Mouse (Mus musculus): Measurements from ENCODE around the gene Asb2. TPM values are rescaled to one million over a fixed set of nuclear protein-coding genes. Genes with fewer than 3 reads are reported as not detected.

Gene Asb2
- polyA plus RNA-seq, 2 experiments, result 2.5 to 3.6 TPM

DNA sequence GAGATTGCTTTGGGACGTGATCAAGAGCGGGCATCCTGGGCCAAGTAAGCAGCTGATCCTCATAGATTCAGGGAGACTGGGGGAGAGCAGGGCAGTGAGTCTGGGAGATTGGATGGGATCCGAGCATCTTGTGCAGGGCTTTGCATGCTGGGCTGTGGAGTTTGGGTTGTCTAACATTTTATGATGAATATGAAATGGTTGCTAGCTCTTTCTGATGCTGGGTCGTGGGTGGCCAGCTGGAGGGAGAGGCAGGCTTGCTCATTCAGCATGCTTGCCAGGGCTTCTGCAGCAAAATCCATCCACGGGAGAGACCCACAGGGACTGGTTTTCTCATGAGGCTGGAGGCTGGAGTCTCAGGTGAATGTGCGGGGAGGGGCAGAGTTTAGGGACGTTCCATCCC lies 35.3 kb upstream of the Asb2 start:
- H3K36me3 ChIP-seq (replicated peaks; ENCODE audit: control insufficient read depth, insufficient read depth, low read depth), result peaks cover 11% of the 10 kb centered on the region
- DNase-seq (ENCODE audit: low read depth in 3 of 3, low spot score in 3 of 3) (no peak), ATAC-seq (ENCODE audit: insufficient read depth) (no peak)
- peak overlapping the region; percentile 77 to 82 for H3K4me3 ChIP-seq (ENCODE audit: insufficient read depth in 1 of 2, low read depth in 2 of 2, low read length in 2 of 2)
- TF ChIP-seq EP300 (IDR thresholded peaks at IDR 0.05; ENCODE audit: low read depth) (no peak), CTCF (IDR thresholded peaks at IDR 0.05; ENCODE audit: low read depth) (no peak)
- H3K9me3 ChIP-seq (ENCODE audit: control insufficient read depth, low read length), result no peaks in the 10 kb centered on the region
- H3K9ac ChIP-seq (replicated peaks), result no peak overlapping the region; the same call in 1 of the 2 replicates
- H3K27me3 ChIP-seq (ENCODE audit: control insufficient read depth, insufficient read depth, low read length), result no peaks in the 10 kb centered on the region
- WGBS (ENCODE audit: insufficient replicate concordance), result 85% methylated on average over 7 of the region's 7 CpGs
- H3K27ac ChIP-seq, result peak overlapping the region; percentile 82
- peaks cover 39 to 61% of the 10 kb centered on the region in 2 experiments for H3K4me1 ChIP-seq (replicated peaks; ENCODE audit: control insufficient read depth in 2 of 2, insufficient read depth in 2 of 2, low read length in 1 of 2)
- peak overlapping the region; percentile 80 for H3K4me2 ChIP-seq (ENCODE audit: low read depth)

DNA sequence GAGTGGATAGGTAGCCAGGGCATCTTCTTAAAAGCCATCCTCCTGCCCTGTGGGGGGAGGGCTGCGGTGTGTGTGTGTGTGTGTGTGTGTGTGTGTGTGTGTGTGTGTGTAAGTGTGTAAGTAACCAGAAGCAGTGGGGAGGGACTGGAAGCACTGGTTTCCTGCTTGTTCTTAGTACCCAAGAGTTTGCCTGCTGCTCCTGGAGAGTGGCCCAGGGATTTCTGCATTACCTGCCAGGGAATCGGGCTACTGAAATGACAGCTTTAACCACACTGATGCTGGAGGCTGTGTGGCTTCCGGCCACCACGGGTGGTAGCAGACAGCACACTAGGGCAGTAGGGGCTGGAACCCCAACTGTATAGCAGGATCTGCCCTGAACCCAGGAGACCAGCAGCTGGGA lies 34.2 kb upstream of the Asb2 start:
- peak overlapping the region; percentile 97 for H3K9ac ChIP-seq (replicated peaks)
- peak overlapping the region; percentile 80 for H3K4me2 ChIP-seq (ENCODE audit: low read depth)
- ATAC-seq (ENCODE audit: insufficient read depth) (no peak), DNase-seq (ENCODE audit: low read depth in 3 of 3, low spot score in 3 of 3) (no peak)
- H3K27me3 ChIP-seq (ENCODE audit: control insufficient read depth, insufficient read depth, low read length), result no peaks in the 10 kb centered on the region
- TF ChIP-seq EP300 (IDR thresholded peaks at IDR 0.05; ENCODE audit: low read depth) (no peak), CTCF (IDR thresholded peaks at IDR 0.05; ENCODE audit: low read depth) (no peak)
- no peaks in the 10 kb centered on the region for H3K9me3 ChIP-seq (ENCODE audit: control insufficient read depth, low read length)
- peaks cover 33 to 57% of the 10 kb centered on the region in 2 experiments for H3K4me1 ChIP-seq (replicated peaks; ENCODE audit: control insufficient read depth in 2 of 2, insufficient read depth in 2 of 2, low read length in 1 of 2)
- H3K4me3 ChIP-seq (ENCODE audit: insufficient read depth in 1 of 2, low read depth in 2 of 2, low read length in 2 of 2), result peak overlapping the region; percentile 77 to 82
- peak overlapping the region; percentile 82 for H3K27ac ChIP-seq
- WGBS (ENCODE audit: insufficient replicate concordance), result 56% methylated on average over 4 of the region's 4 CpGs
- peaks cover 11% of the 10 kb centered on the region for H3K36me3 ChIP-seq (replicated peaks; ENCODE audit: control insufficient read depth, insufficient read depth, low read depth)

DNA sequence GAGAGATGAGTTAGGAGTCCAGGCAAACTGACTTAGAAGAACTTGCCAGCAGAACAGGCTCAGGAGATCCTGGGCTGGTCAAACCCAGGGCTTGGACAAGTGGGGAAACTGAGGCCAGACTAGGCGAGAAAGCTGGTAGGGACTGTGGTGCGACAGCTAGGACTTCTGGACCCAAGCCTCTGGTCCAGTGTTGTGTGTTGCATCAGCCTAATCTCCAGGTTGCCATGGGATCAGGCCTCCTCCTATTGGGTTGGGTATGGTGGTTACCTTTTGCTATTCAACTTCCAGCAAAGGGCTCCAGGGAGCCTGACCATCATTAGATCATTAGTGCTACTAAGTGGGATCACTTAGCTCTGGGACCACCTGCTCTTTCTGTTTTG lies 33.5 kb upstream of the Asb2 start:
- ATAC-seq (ENCODE audit: insufficient read depth), result peak; percentile 10; the same call in 1 of the 2 replicates
- Histone ChIP-seq H3K27ac (peak overlapping the region; percentile 82), H3K27me3 (ENCODE audit: control insufficient read depth, insufficient read depth, low read length) (no peaks in the 10 kb centered on the region), H3K4me3 (ENCODE audit: insufficient read depth in 1 of 2, low read depth in 2 of 2, low read length in 2 of 2) (peak overlapping the region; percentile 77 to 82), H3K4me2 (ENCODE audit: low read depth) (peak overlapping the region; percentile 80), H3K9me3 (ENCODE audit: control insufficient read depth, low read length) (no peaks in the 10 kb centered on the region), H3K4me1 (replicated peaks; ENCODE audit: control insufficient read depth in 2 of 2, insufficient read depth in 2 of 2, low read length in 1 of 2) (peaks cover 33 to 54% of the 10 kb centered on the region in 2 experiments), H3K9ac (replicated peaks) (peak overlapping the region; percentile 97), H3K36me3 (replicated peaks; ENCODE audit: control insufficient read depth, insufficient read depth, low read depth) (peaks cover 11% of the 10 kb centered on the region)
- TF ChIP-seq CTCF (IDR thresholded peaks at IDR 0.05; ENCODE audit: low read depth) (no peak), EP300 (IDR thresholded peaks at IDR 0.05; ENCODE audit: low read depth) (no peak)
- DNase-seq (ENCODE audit: low read depth in 3 of 3, low spot score in 3 of 3), result peak; percentile 37 to 57 (median 56)
- WGBS (ENCODE audit: insufficient replicate concordance), result 43% methylated on average over 2 of the region's 2 CpGs

DNA sequence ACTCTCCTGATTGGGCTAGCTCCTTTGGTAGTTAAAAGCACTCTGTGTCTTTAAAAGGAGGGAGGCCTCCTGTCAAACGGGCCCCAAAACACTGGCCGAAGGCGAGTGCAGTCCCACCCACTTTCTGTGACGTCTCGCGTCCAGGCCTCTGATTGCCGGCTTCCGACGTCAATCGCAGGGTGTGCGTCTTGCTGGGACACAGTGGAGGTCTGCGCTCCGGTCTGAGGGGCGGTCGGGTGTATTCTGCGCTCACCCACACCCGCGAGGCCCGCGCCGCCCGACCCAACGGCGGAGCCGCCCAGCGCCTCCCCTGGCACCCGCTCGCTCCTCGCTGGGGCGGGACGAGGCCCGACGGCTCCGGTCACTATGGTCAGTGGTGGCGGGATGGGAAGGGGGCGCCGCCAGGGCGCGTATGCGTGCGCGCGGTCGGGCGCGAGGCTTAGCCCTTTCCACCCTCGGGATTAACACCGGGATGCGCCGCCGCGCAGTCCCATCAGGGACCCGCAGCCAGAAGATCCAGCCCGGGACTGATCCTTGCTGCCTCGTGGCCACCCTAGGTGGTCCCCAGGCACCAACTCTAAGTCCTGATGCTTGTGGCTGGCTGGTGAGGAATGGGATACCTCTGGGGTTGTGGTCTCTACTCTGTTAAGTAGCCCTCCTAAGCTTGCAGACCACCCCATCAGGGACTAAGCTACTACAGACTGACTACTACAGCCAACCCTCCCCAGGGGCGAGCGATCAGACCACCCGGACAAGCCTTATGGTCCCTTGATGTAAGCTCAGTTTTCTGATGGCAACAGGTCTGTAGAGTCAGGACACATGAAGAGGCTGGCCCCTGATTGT lies 32.9 kb upstream of the Asb2 start, which contains the start of gene Otub2:
TSS of gene Otub2 (plus strand) at position 178 of the 843 bp plus-strand sequence.
- ATAC-seq (ENCODE audit: insufficient read depth) (peak; percentile 86), DNase-seq (ENCODE audit: low read depth in 3 of 3, low spot score in 3 of 3) (peak; percentile 91 to 94 (median 92))
- Histone ChIP-seq H3K27me3 (ENCODE audit: control insufficient read depth, insufficient read depth, low read length) (no peaks in the 10 kb centered on the region; the same call in 1 of the 2 replicates), H3K9ac (replicated peaks) (peak within 1 kb of the TSS; percentile 97), H3K36me3 (replicated peaks; ENCODE audit: control insufficient read depth, insufficient read depth, low read depth) (peaks cover 11% of the 10 kb centered on the region), H3K9me3 (ENCODE audit: control insufficient read depth, low read length) (no peaks in the 10 kb centered on the region), H3K27ac (peak within 1 kb of the TSS; percentile 82), H3K4me2 (ENCODE audit: low read depth) (peak within 1 kb of the TSS; percentile 80), H3K4me3 (ENCODE audit: insufficient read depth in 1 of 2, low read depth in 2 of 2, low read length in 2 of 2) (peak within 1 kb of the TSS; percentile 77 to 82), H3K4me1 (replicated peaks; ENCODE audit: control insufficient read depth in 2 of 2, insufficient read depth in 2 of 2, low read length in 1 of 2) (peaks cover 28 to 48% of the 10 kb centered on the region in 2 experiments)
- WGBS (ENCODE audit: insufficient replicate concordance), result 1% methylated on average over 40 of the region's 58 CpGs
- TF ChIP-seq CTCF (IDR thresholded peaks at IDR 0.05; ENCODE audit: low read depth) (no peak), EP300 (IDR thresholded peaks at IDR 0.05; ENCODE audit: low read depth) (no peak)

DNA sequence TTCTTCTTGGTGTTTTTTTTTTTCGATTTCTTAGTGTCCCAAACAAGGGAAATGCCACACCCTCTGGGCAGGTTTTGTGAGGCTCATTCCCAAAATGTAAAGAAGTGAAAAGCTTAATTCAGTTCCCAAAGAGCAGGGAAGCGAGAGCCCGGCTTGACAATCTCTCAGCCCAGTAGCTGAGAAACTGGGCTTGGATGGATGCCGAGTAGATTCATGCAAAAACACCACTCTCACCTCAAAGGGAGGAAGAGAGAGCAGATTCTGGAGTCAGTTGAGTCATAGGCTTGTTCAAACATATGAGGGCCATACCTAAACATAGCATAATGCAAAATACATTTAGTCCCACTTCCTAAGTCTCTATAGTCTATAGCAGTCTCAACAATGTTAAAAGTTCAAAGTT lies 24.4 kb upstream of the Asb2 start:
- no peak overlapping the region for H3K9ac ChIP-seq (replicated peaks)
- DNase-seq (ENCODE audit: low read depth in 3 of 3, low spot score in 3 of 3) (no peak), ATAC-seq (ENCODE audit: insufficient read depth) (no peak)
- H3K4me2 ChIP-seq (ENCODE audit: low read depth), result no peak overlapping the region
- TF ChIP-seq CTCF (IDR thresholded peaks at IDR 0.05; ENCODE audit: low read depth) (no peak), EP300 (IDR thresholded peaks at IDR 0.05; ENCODE audit: low read depth) (no peak)
- H3K27ac ChIP-seq, result no peak overlapping the region
- H3K36me3 ChIP-seq (replicated peaks; ENCODE audit: control insufficient read depth, insufficient read depth, low read depth), result no peaks in the 10 kb centered on the region
- no peaks in the 10 kb centered on the region; the same call in 1 of the 2 replicates for H3K27me3 ChIP-seq (ENCODE audit: control insufficient read depth, insufficient read depth, low read length)
- WGBS (ENCODE audit: insufficient replicate concordance), result 66% methylated on average over 4 of the region's 4 CpGs
- no peak overlapping the region for H3K4me3 ChIP-seq (ENCODE audit: insufficient read depth in 1 of 2, low read depth in 2 of 2, low read length in 2 of 2)
- H3K9me3 ChIP-seq (ENCODE audit: control insufficient read depth, low read length), result no peaks in the 10 kb centered on the region
- H3K4me1 ChIP-seq (replicated peaks; ENCODE audit: control insufficient read depth in 2 of 2, insufficient read depth in 2 of 2, low read length in 1 of 2), result no peaks in the 10 kb centered on the region
